Mouse (Mus musculus): ENCODE results near the gene Slc11a1. TPM values are rescaled to one million over a fixed set of nuclear protein-coding genes. Genes with fewer than 3 reads are reported as not detected.

The Slc11a1 gene
- polyA plus RNA-seq, 1 experiment from 2014 or later, result 2.4 TPM

- DNase-seq (ENCODE audit: low spot score), result no peak
- Histone ChIP-seq H3K4me2 (ENCODE audit: low read length) (peak overlapping the region; percentile 65), H3K4me1 (ENCODE audit: control insufficient read depth, insufficient read depth, low read length) (peaks cover 4% of the 10 kb centered on the region; the same call in 1 of the 2 replicates), H3K4me3 (ENCODE audit: low read depth, low read length) (peak overlapping the region; percentile 58; the same call in 1 of the 2 replicates), H3K9ac (ENCODE audit: low read length) (peak overlapping the region; percentile 73), H3K27me3 (replicated peaks; ENCODE audit: control insufficient read depth, insufficient read depth, low read length) (0 out of 2 replicates have a peak, but pooled peaks cover 6% of the 10 kb centered on the region), H3K27ac (ENCODE audit: low read depth, low read length) (no peak overlapping the region), H3K36me3 (ENCODE audit: control insufficient read depth, insufficient read depth, low read length) (no peaks in the 10 kb centered on the region), H3K9me3 (replicated peaks; ENCODE audit: control insufficient read depth, low read length) (no peaks in the 10 kb centered on the region)
- no peak for ATAC-seq
- 53% methylated on average over 15 of the region's 15 CpGs for WGBS
These were observed 12.5 kb downstream of the Slc11a1 start for GRCm38 (mm10) chr1:74387386-74387988.

GRCm38 (mm10) chr1:74388398-74388920, 13.5 kb downstream of the Slc11a1 start:
- Histone ChIP-seq H3K4me2 (ENCODE audit: low read length) (no peak overlapping the region), H3K4me3 (ENCODE audit: low read depth, low read length) (no peak overlapping the region), H3K27ac (ENCODE audit: low read depth, low read length) (no peak overlapping the region), H3K9me3 (replicated peaks; ENCODE audit: control insufficient read depth, low read length) (no peaks in the 10 kb centered on the region), H3K36me3 (ENCODE audit: control insufficient read depth, insufficient read depth, low read length) (no peaks in the 10 kb centered on the region), H3K9ac (ENCODE audit: low read length) (no peak overlapping the region), H3K4me1 (ENCODE audit: control insufficient read depth, insufficient read depth, low read length) (peaks cover 4% of the 10 kb centered on the region; the same call in 1 of the 2 replicates), H3K27me3 (replicated peaks; ENCODE audit: control insufficient read depth, insufficient read depth, low read length) (0 out of 2 replicates have a peak, but pooled peaks cover 6% of the 10 kb centered on the region)
- WGBS, result 67% methylated on average over 7 of the region's 7 CpGs
- ATAC-seq (no peak), DNase-seq (ENCODE audit: low spot score) (no peak)

- H3K4me1 ChIP-seq (ENCODE audit: control insufficient read depth, insufficient read depth, low read length), result peaks cover 4% of the 10 kb centered on the region; the same call in 1 of the 2 replicates
- 0 out of 2 replicates have a peak, but pooled peaks cover 6% of the 10 kb centered on the region for H3K27me3 ChIP-seq (replicated peaks; ENCODE audit: control insufficient read depth, insufficient read depth, low read length)
- WGBS, result 7% methylated on average over 29 of the region's 29 CpGs
- ATAC-seq, result no peak
- H3K36me3 ChIP-seq (ENCODE audit: control insufficient read depth, insufficient read depth, low read length), result peaks cover 9% of the 10 kb centered on the region
- H3K4me3 ChIP-seq (ENCODE audit: low read depth, low read length), result peak overlapping the region; percentile 2; the same call in 1 of the 2 replicates
- H3K9me3 ChIP-seq (replicated peaks; ENCODE audit: control insufficient read depth, low read length), result no peaks in the 10 kb centered on the region
- DNase-seq (ENCODE audit: low spot score), result no peak
- H3K27ac ChIP-seq (ENCODE audit: low read depth, low read length), result no peak overlapping the region
- H3K4me2 ChIP-seq (ENCODE audit: low read length), result peak overlapping the region; percentile 93
- no peak overlapping the region; the same call in 1 of the 2 replicates for H3K9ac ChIP-seq (ENCODE audit: low read length)
These were observed 14.9 kb downstream of the Slc11a1 start for GRCm38 (mm10) chr1:74389831-74390286.

- ATAC-seq (no peak), DNase-seq (ENCODE audit: low spot score) (peak; percentile 51)
- WGBS, result 6% methylated on average over 21 of the region's 21 CpGs
- Histone ChIP-seq H3K27ac (ENCODE audit: low read depth, low read length) (no peak overlapping the region), H3K27me3 (replicated peaks; ENCODE audit: control insufficient read depth, insufficient read depth, low read length) (0 out of 2 replicates have a peak, but pooled peaks cover 6% of the 10 kb centered on the region), H3K9me3 (replicated peaks; ENCODE audit: control insufficient read depth, low read length) (no peaks in the 10 kb centered on the region), H3K36me3 (ENCODE audit: control insufficient read depth, insufficient read depth, low read length) (peaks cover 14% of the 10 kb centered on the region), H3K4me3 (ENCODE audit: low read depth, low read length) (peak overlapping the region; percentile 2; the same call in 1 of the 2 replicates), H3K4me2 (ENCODE audit: low read length) (peak overlapping the region; percentile 93), H3K9ac (ENCODE audit: low read length) (no peak overlapping the region; the same call in 1 of the 2 replicates), H3K4me1 (ENCODE audit: control insufficient read depth, insufficient read depth, low read length) (peaks cover 4% of the 10 kb centered on the region; the same call in 1 of the 2 replicates)
These were observed 15.4 kb downstream of the Slc11a1 start for GRCm38 (mm10) chr1:74390287-74390906.

- no peaks in the 10 kb centered on the region for H3K9me3 ChIP-seq (replicated peaks; ENCODE audit: control insufficient read depth, low read length)
- H3K4me1 ChIP-seq (ENCODE audit: control insufficient read depth, insufficient read depth, low read length), result peaks cover 4% of the 10 kb centered on the region; the same call in 1 of the 2 replicates
These were observed 16.1 kb downstream of the Slc11a1 start, which contains the start of gene Ctdsp1 for GRCm38 (mm10) chr1:74390924-74391748. Ctdsp1 (plus strand) TSS chr1:74391509.

GRCm38 (mm10) chr1:74391844-74392441, 16.9 kb downstream of the Slc11a1 start:
- peaks cover 15% of the 10 kb centered on the region for H3K36me3 ChIP-seq (ENCODE audit: control insufficient read depth, insufficient read depth, low read length)
- H3K4me3 ChIP-seq (ENCODE audit: low read depth, low read length), result peak overlapping the region; percentile 92
- peaks cover 4% of the 10 kb centered on the region; the same call in 1 of the 2 replicates for H3K4me1 ChIP-seq (ENCODE audit: control insufficient read depth, insufficient read depth, low read length)
- DNase-seq (ENCODE audit: low spot score) (peak; percentile 47), ATAC-seq (peak; percentile 43)
- 0 out of 2 replicates have a peak, but pooled peaks cover 6% of the 10 kb centered on the region for H3K27me3 ChIP-seq (replicated peaks; ENCODE audit: control insufficient read depth, insufficient read depth, low read length)
- H3K4me2 ChIP-seq (ENCODE audit: low read length), result peak overlapping the region; percentile 93
- H3K9ac ChIP-seq (ENCODE audit: low read length), result peak overlapping the region; percentile 87
- under 1% methylated on average over 48 of the region's 63 CpGs for WGBS
- no peaks in the 10 kb centered on the region for H3K9me3 ChIP-seq (replicated peaks; ENCODE audit: control insufficient read depth, low read length)
- peak overlapping the region; percentile 80; the same call in 1 of the 2 replicates for H3K27ac ChIP-seq (ENCODE audit: low read depth, low read length)

More at GRCm38 (mm10) chr1:74390924-74391748, 16.1 kb downstream of the Slc11a1 start, which contains the start of gene Ctdsp1:
- H3K4me3 ChIP-seq (ENCODE audit: low read depth, low read length), result peak within 1 kb of the TSS; percentile 92
- DNase-seq (ENCODE audit: low spot score) (peak; percentile 98), ATAC-seq (peak; percentile 84)
- H3K9ac ChIP-seq (ENCODE audit: low read length), result peak within 1 kb of the TSS; percentile 87
- peaks cover 15% of the 10 kb centered on the region for H3K36me3 ChIP-seq (ENCODE audit: control insufficient read depth, insufficient read depth, low read length)
- WGBS, result 2% methylated on average over 50 of the region's 51 CpGs
- 0 out of 2 replicates have a peak, but pooled peaks cover 6% of the 10 kb centered on the region for H3K27me3 ChIP-seq (replicated peaks; ENCODE audit: control insufficient read depth, insufficient read depth, low read length)
- peak within 1 kb of the TSS; percentile 93 for H3K4me2 ChIP-seq (ENCODE audit: low read length)
- H3K27ac ChIP-seq (ENCODE audit: low read depth, low read length), result peak within 1 kb of the TSS; percentile 80; the same call in 1 of the 2 replicates

- Histone ChIP-seq H3K9me3 (replicated peaks; ENCODE audit: control insufficient read depth, low read length) (no peaks in the 10 kb centered on the region), H3K27me3 (replicated peaks; ENCODE audit: control insufficient read depth, insufficient read depth, low read length) (0 out of 2 replicates have a peak, but pooled peaks cover 6% of the 10 kb centered on the region), H3K36me3 (ENCODE audit: control insufficient read depth, insufficient read depth, low read length) (peaks cover 15% of the 10 kb centered on the region), H3K27ac (ENCODE audit: low read depth, low read length) (no peak overlapping the region; the same call in 1 of the 2 replicates), H3K4me3 (ENCODE audit: low read depth, low read length) (peak overlapping the region; percentile 92), H3K4me1 (ENCODE audit: control insufficient read depth, insufficient read depth, low read length) (peaks cover 4% of the 10 kb centered on the region; the same call in 1 of the 2 replicates), H3K4me2 (ENCODE audit: low read length) (peak overlapping the region; percentile 93), H3K9ac (ENCODE audit: low read length) (peak overlapping the region; percentile 87)
- ATAC-seq (peak; percentile 11), DNase-seq (ENCODE audit: low spot score) (no peak)
- WGBS, result 2% methylated on average over 16 of the region's 16 CpGs
These were observed 17.5 kb downstream of the Slc11a1 start for GRCm38 (mm10) chr1:74392446-74392994.
